Mouse (Mus musculus) MEL (cell line): Measurements from ENCODE around the gene Lrrc73.

Experiments used
- CTCF ChIP-seq, 3 experiments: IDR thresholded peaks in 2 of 3; conservative IDR thresholded peaks in 1 of 3; 2 replicates each; pipeline ENCODE4 v1.5.1; 2011 to 2012; ENCODE audit warnings: low read length in 3 of 3, low read depth in 2 of 3, mild to moderate bottlenecking in 2 of 3, improper control_type of control experiment in 1 of 3, inconsistent platforms in 1 of 3, mixed read lengths in 1 of 3, moderate library complexity in 1 of 3; ENCODE audit not compliant: control insufficient read depth in 1 of 3, insufficient read depth in 1 of 3, poor library complexity in 1 of 3, severe bottlenecking in 1 of 3
- ELF1 ChIP-seq: IDR thresholded peaks from 2 replicates; pipeline ENCODE4 v1.6.1; 2014; ENCODE audit warnings: low read depth, mild to moderate bottlenecking, inconsistent platforms, low read length, improper control_type of control experiment, moderate library complexity
- EP300 ChIP-seq, 2 experiments: IDR thresholded peaks; 2 replicates each; pipeline ENCODE4 v1.6.1; 2011; ENCODE audit warnings: improper control_type of control experiment in 2 of 2, low read length in 2 of 2, low read depth in 1 of 2, mild to moderate bottlenecking in 1 of 2
- HCFC1 ChIP-seq: IDR thresholded peaks from 2 replicates; pipeline ENCODE4 v1.6.1; 2012; ENCODE audit warnings: low read depth, mild to moderate bottlenecking, inconsistent platforms, low read length, improper control_type of control experiment, moderate library complexity
- KAT2A ChIP-seq: conservative IDR thresholded peaks from 2 replicates; pipeline ENCODE4 v1.6.1; 2012; ENCODE audit warnings: low read depth, low read length, improper control_type of control experiment, inconsistent platforms
- POLR2A ChIP-seq, 2 experiments: IDR thresholded peaks; 2 replicates each; pipeline ENCODE4 v1.6.1; 2011 to 2012; ENCODE audit warnings: low read length in 2 of 2, mild to moderate bottlenecking in 2 of 2, control low read depth in 1 of 2, improper control_type of control experiment in 1 of 2, low read depth in 1 of 2, moderate library complexity in 1 of 2; ENCODE audit not compliant: control insufficient read depth in 1 of 2, insufficient read depth in 1 of 2, poor library complexity in 1 of 2
- SIN3A ChIP-seq: IDR thresholded peaks from 2 replicates; pipeline ENCODE4 v1.6.1; 2012; ENCODE audit warnings: low read length, improper control_type of control experiment, inconsistent platforms
- USF1 ChIP-seq: IDR thresholded peaks from 2 replicates; pipeline ENCODE4 v1.6.1; 2014; ENCODE audit warnings: low read depth, mild to moderate bottlenecking, inconsistent platforms, low read length, improper control_type of control experiment, moderate library complexity
- USF2 ChIP-seq, 2 experiments: IDR thresholded peaks; 2 replicates each; pipeline ENCODE4 v1.6.1; 2011 to 2012; ENCODE audit warnings: improper control_type of control experiment in 2 of 2, low read length in 2 of 2, borderline replicate concordance in 1 of 2, inconsistent platforms in 1 of 2, low read depth in 1 of 2, mild to moderate bottlenecking in 1 of 2; ENCODE audit not compliant: insufficient read depth in 1 of 2
- ZMIZ1 ChIP-seq: IDR thresholded peaks from 2 replicates; pipeline ENCODE4 v1.6.1; 2012; ENCODE audit warnings: low read depth, mild to moderate bottlenecking, inconsistent platforms, low read length, improper control_type of control experiment, moderate library complexity
- ZNF384 ChIP-seq: IDR thresholded peaks from 2 replicates; pipeline ENCODE4 v1.6.1; 2012; ENCODE audit warnings: low read depth, mild to moderate bottlenecking, inconsistent platforms, low read length, improper control_type of control experiment

- TF ChIP-seq CTCF (IDR thresholded peaks at IDR 0.05 in 2 of 3, conservative IDR thresholded peaks at IDR 0.05 in 1 of 3; ENCODE audit: control insufficient read depth in 1 of 3, insufficient read depth in 1 of 3, low read depth in 2 of 3, low read length in 3 of 3, poor library complexity in 1 of 3, severe bottlenecking in 1 of 3) (no peak), POLR2A (IDR thresholded peaks at IDR 0.05; ENCODE audit: control insufficient read depth in 1 of 2, insufficient read depth in 1 of 2, low read depth in 1 of 2, low read length in 2 of 2, poor library complexity in 1 of 2) (peak in 1 of 2 experiments; percentile 41; a peak in 2 of 4 replicates), HCFC1 (no peak), USF2 (IDR thresholded peaks at IDR 0.05; ENCODE audit: borderline replicate concordance in 1 of 2, insufficient read depth in 1 of 2, low read depth in 1 of 2, low read length in 2 of 2) (no peak), ZMIZ1 (no peak), USF1 (no peak), KAT2A (no peak; the same call in 1 of the 2 replicates), SIN3A (no peak; the same call in 1 of the 2 replicates), ELF1 (no peak), EP300 (IDR thresholded peaks at IDR 0.05; ENCODE audit: low read depth in 1 of 2, low read length in 2 of 2) (0 out of 4 replicates have a peak, but pooled peaks of 1 of the 2 experiments have one; percentile 0), ZNF384 (no peak)
Observed at GRCm38 (mm10) chr17:46248189-46248522, 5.2 kb upstream of the Lrrc73 start.
